Mouse (Mus musculus): ENCODE measurements around the gene Hps6.

The Hps6 gene

GRCm38 (mm10) chr19:46030196-46030983 lies 27.1 kb downstream of the Hps6 start:
- DNase-seq (ENCODE audit: low spot score): no peak

- no peak for DNase-seq (ENCODE audit: low spot score)
These were observed 28.6 kb downstream of the Hps6 start for GRCm38 (mm10) chr19:46031689-46032432.

- DNase-seq (ENCODE audit: low spot score): no peak
These were observed 29.6 kb downstream of the Hps6 start for GRCm38 (mm10) chr19:46032731-46033510.

- no peak for DNase-seq (ENCODE audit: low spot score)
These were observed 30.6 kb downstream of the Hps6 start for GRCm38 (mm10) chr19:46033911-46034310.

GRCm38 (mm10) chr19:46035971-46036370 lies 32.7 kb downstream of the Hps6 start:
- DNase-seq (ENCODE audit: low spot score): no peak

- no peak for DNase-seq (ENCODE audit: low spot score)
These were observed 33.4 kb downstream of the Hps6 start for GRCm38 (mm10) chr19:46036477-46037242.

- DNase-seq (ENCODE audit: low spot score): no peak
These were observed 34.1 kb downstream of the Hps6 start for GRCm38 (mm10) chr19:46037243-46037924.

- DNase-seq (ENCODE audit: low spot score): no peak
These were observed 34.9 kb downstream of the Hps6 start for GRCm38 (mm10) chr19:46037925-46038850.

GRCm38 (mm10) chr19:46038851-46039260 lies 35.5 kb downstream of the Hps6 start:
- no peak for DNase-seq (ENCODE audit: low spot score)

GRCm38 (mm10) chr19:46039478-46039877 lies 36.2 kb downstream of the Hps6 start:
- peak; percentile 74 for DNase-seq (ENCODE audit: low spot score)

GRCm38 (mm10) chr19:46040149-46040902 lies 37.0 kb downstream of the Hps6 start:
- DNase-seq (ENCODE audit: low spot score): no peak

GRCm38 (mm10) chr19:46041299-46041932 lies 38.1 kb downstream of the Hps6 start:
- no peak for DNase-seq (ENCODE audit: low spot score)

- DNase-seq (ENCODE audit: low spot score): peak; percentile 68
These were observed 38.7 kb downstream of the Hps6 start for GRCm38 (mm10) chr19:46041933-46042475.

- no peak for DNase-seq (ENCODE audit: low spot score)
These were observed 39.2 kb downstream of the Hps6 start for GRCm38 (mm10) chr19:46042476-46043011.

- no peak for DNase-seq (ENCODE audit: low spot score)
These were observed 40.1 kb downstream of the Hps6 start for GRCm38 (mm10) chr19:46043380-46043779.

- no peak for DNase-seq (ENCODE audit: low spot score)
These were observed 41.1 kb downstream of the Hps6 start, which contains the start of gene Pprc1 for GRCm38 (mm10) chr19:46044271-46044992. TSS of gene Pprc1 (plus strand) at chr19:46044886.

- DNase-seq (ENCODE audit: low spot score): peak; percentile 69
These were observed 41.8 kb downstream of the Hps6 start, which contains the start of gene Ldb1 for GRCm38 (mm10) chr19:46044993-46045695. TSS of gene Ldb1 (minus strand) at chr19:46045214.

Data from ovary, postnatal 10 days (tissue).